Mouse (Mus musculus) cerebellum, adult 2 months (tissue): ENCODE measurements around the gene Klhdc8b.

Experiments used
- CTCF ChIP-seq: fragments of 200-500 bp; IDR thresholded peaks from 2 replicates; pipeline ENCODE4 v1.5.1; 2011; ENCODE audit warnings: low read depth, mild to moderate bottlenecking, control low read depth, low read length, moderate library complexity, borderline replicate concordance; ENCODE audit not compliant: insufficient read depth
- POLR2A ChIP-seq: fragments of 200-500 bp; IDR thresholded peaks from 2 replicates; pipeline ENCODE4 v1.6.1; 2011; ENCODE audit warnings: low read length, control low read depth, borderline replicate concordance; ENCODE audit not compliant: insufficient read depth

- TF ChIP-seq POLR2A (no peak), CTCF (no peak)
Measured at GRCm38 (mm10) chr9:108485301-108485875, 24.0 kb upstream of the Klhdc8b start.
